Mouse (Mus musculus): ENCODE measurements around the gene Ugt1a1. TPM values are rescaled to one million over a fixed set of nuclear protein-coding genes. Genes with fewer than 3 reads are reported as not detected.
"Not testable (repeated sequence)": the region's sequence is repeated elsewhere in the genome, so short reads cannot be mapped to it uniquely, and the experiment has no call there.

The Ugt1a1 gene
- polyA plus RNA-seq (2016; fragmentation: Nextera tagmentation; extraction: Ambion mirVana) = not detected in 2 replicates

GRCm38 (mm10) chr1:88211812-88212211, at the start of gene Ugt1a1:
Gene Ugt1a1, plus strand, starts transcription at chr1:88211959.
- Histone ChIP-seq H3K27ac (replicated peaks) (no peak within 1 kb of the TSS), H3K36me3 (no peaks in the 10 kb centered on the region), H3K4me2 (replicated peaks) (no peak within 1 kb of the TSS), H3K9me3 (peaks cover 51% of the 10 kb centered on the region), H3K27me3 (peaks cover 4% of the 10 kb centered on the region; the same call in 1 of the 2 replicates), H3K4me3 (no peak within 1 kb of the TSS), H3K4me1 (no peaks in the 10 kb centered on the region), H3K9ac (replicated peaks) (no peak within 1 kb of the TSS)
- no peak for ATAC-seq (ENCODE audit: low FRiP score, low read depth)
- 67% methylated on average over 8 of the region's 8 CpGs for WGBS

- H3K4me1 ChIP-seq = no peaks in the 10 kb centered on the region
- no peaks in the 10 kb centered on the region for H3K9me3 ChIP-seq
- H3K4me3 ChIP-seq = no peak within 1 kb of the TSS
- no peak within 1 kb of the TSS for H3K9ac ChIP-seq (replicated peaks)
- 77% methylated on average over 5 of the region's 5 CpGs for WGBS
- no peak within 1 kb of the TSS for H3K4me2 ChIP-seq (replicated peaks)
- H3K36me3 ChIP-seq = no peaks in the 10 kb centered on the region
- no peak within 1 kb of the TSS for H3K27ac ChIP-seq (replicated peaks)
- ATAC-seq (ENCODE audit: low FRiP score, low read depth) = no peak
- H3K27me3 ChIP-seq = no peaks in the 10 kb centered on the region
Measured at GRCm38 (mm10) chr1:88165711-88166110, 46.0 kb upstream of the Ugt1a1 start, which contains the start of gene Ugt1a5. Gene Ugt1a5, plus strand, starts transcription at chr1:88166012.

GRCm38 (mm10) chr1:88172190-88172589, 39.6 kb upstream of the Ugt1a1 start:
- not testable (repeated sequence) for H3K4me3 ChIP-seq; H3K4me2 ChIP-seq (replicated peaks); H3K36me3 ChIP-seq; H3K9me3 ChIP-seq; H3K9ac ChIP-seq (replicated peaks); H3K4me1 ChIP-seq; H3K27me3 ChIP-seq; ATAC-seq (ENCODE audit: low FRiP score, low read depth); H3K27ac ChIP-seq (replicated peaks)
- 79% methylated on average over 6 of the region's 7 CpGs for WGBS

- Histone ChIP-seq H3K4me3 (no peak overlapping the region), H3K27me3 (no peaks in the 10 kb centered on the region), H3K9ac (replicated peaks) (no peak overlapping the region), H3K4me2 (replicated peaks) (no peak overlapping the region), H3K36me3 (no peaks in the 10 kb centered on the region), H3K9me3 (peaks cover 24% of the 10 kb centered on the region), H3K27ac (replicated peaks) (no peak overlapping the region), H3K4me1 (no peaks in the 10 kb centered on the region)
- WGBS = 88% methylated on average over 1 of the region's 1 CpGs
- no peak for ATAC-seq (ENCODE audit: low FRiP score, low read depth)
Measured at GRCm38 (mm10) chr1:88179657-88180056, 32.1 kb upstream of the Ugt1a1 start.

GRCm38 (mm10) chr1:88186325-88186935, 25.3 kb upstream of the Ugt1a1 start:
- Histone ChIP-seq H3K27me3 (no peaks in the 10 kb centered on the region), H3K4me2 (replicated peaks) (no peak overlapping the region), H3K27ac (replicated peaks) (no peak overlapping the region), H3K9me3 (no peaks in the 10 kb centered on the region), H3K36me3 (no peaks in the 10 kb centered on the region), H3K4me1 (no peaks in the 10 kb centered on the region), H3K9ac (replicated peaks) (no peak overlapping the region), H3K4me3 (no peak overlapping the region)
- 88% methylated on average over 5 of the region's 5 CpGs for WGBS
- no peak for ATAC-seq (ENCODE audit: low FRiP score, low read depth)

- ATAC-seq (ENCODE audit: low FRiP score, low read depth) = no peak
- H3K9ac ChIP-seq (replicated peaks) = no peak overlapping the region
- no peaks in the 10 kb centered on the region for H3K27me3 ChIP-seq
- H3K36me3 ChIP-seq = no peaks in the 10 kb centered on the region
- no peaks in the 10 kb centered on the region for H3K4me1 ChIP-seq
- WGBS = 58% methylated on average over 3 of the region's 3 CpGs
- H3K4me2 ChIP-seq (replicated peaks) = no peak overlapping the region
- no peaks in the 10 kb centered on the region for H3K9me3 ChIP-seq
- H3K4me3 ChIP-seq = no peak overlapping the region
- H3K27ac ChIP-seq (replicated peaks) = no peak overlapping the region
Measured at GRCm38 (mm10) chr1:88192136-88192535, 19.6 kb upstream of the Ugt1a1 start.

- H3K27ac ChIP-seq (replicated peaks) = no peak overlapping the region
- no peaks in the 10 kb centered on the region for H3K4me1 ChIP-seq
- H3K4me2 ChIP-seq (replicated peaks) = no peak overlapping the region
- H3K4me3 ChIP-seq = no peak overlapping the region
- H3K27me3 ChIP-seq = 0 out of 2 replicates have a peak, but pooled peaks cover 6% of the 10 kb centered on the region
- no peaks in the 10 kb centered on the region for H3K36me3 ChIP-seq
- no peak overlapping the region for H3K9ac ChIP-seq (replicated peaks)
- no peak for ATAC-seq (ENCODE audit: low FRiP score, low read depth)
- WGBS = 95% methylated on average over 1 of the region's 1 CpGs
- no peaks in the 10 kb centered on the region for H3K9me3 ChIP-seq
Measured at GRCm38 (mm10) chr1:88195687-88196086, 16.1 kb upstream of the Ugt1a1 start.

GRCm38 (mm10) chr1:88197443-88197842, 14.3 kb upstream of the Ugt1a1 start:
- no peak for ATAC-seq (ENCODE audit: low FRiP score, low read depth)
- Histone ChIP-seq H3K4me3 (no peak overlapping the region), H3K4me2 (replicated peaks) (no peak overlapping the region), H3K9ac (replicated peaks) (no peak overlapping the region), H3K4me1 (no peaks in the 10 kb centered on the region), H3K27ac (replicated peaks) (no peak overlapping the region), H3K27me3 (0 out of 2 replicates have a peak, but pooled peaks cover 6% of the 10 kb centered on the region), H3K36me3 (no peaks in the 10 kb centered on the region), H3K9me3 (no peaks in the 10 kb centered on the region)
- WGBS = 76% methylated on average over 3 of the region's 3 CpGs

GRCm38 (mm10) chr1:88199996-88200395, 11.8 kb upstream of the Ugt1a1 start:
- Histone ChIP-seq H3K9me3 (0 out of 2 replicates have a peak, but pooled peaks cover 7% of the 10 kb centered on the region), H3K4me1 (no peaks in the 10 kb centered on the region), H3K4me3 (no peak overlapping the region), H3K9ac (replicated peaks) (no peak overlapping the region), H3K27me3 (0 out of 2 replicates have a peak, but pooled peaks cover 6% of the 10 kb centered on the region), H3K36me3 (no peaks in the 10 kb centered on the region), H3K27ac (replicated peaks) (no peak overlapping the region), H3K4me2 (replicated peaks) (no peak overlapping the region)
- 80% methylated on average over 2 of the region's 2 CpGs for WGBS
- ATAC-seq (ENCODE audit: low FRiP score, low read depth) = no peak

GRCm38 (mm10) chr1:88200456-88200855, 11.3 kb upstream of the Ugt1a1 start, which contains the start of gene Ugt1a2:
Gene Ugt1a2, plus strand, starts transcription at chr1:88200601.
- ATAC-seq (ENCODE audit: low FRiP score, low read depth) = no peak
- Histone ChIP-seq H3K36me3 (no peaks in the 10 kb centered on the region), H3K9me3 (0 out of 2 replicates have a peak, but pooled peaks cover 7% of the 10 kb centered on the region), H3K9ac (replicated peaks) (no peak within 1 kb of the TSS), H3K4me2 (replicated peaks) (no peak within 1 kb of the TSS), H3K27me3 (0 out of 2 replicates have a peak, but pooled peaks cover 6% of the 10 kb centered on the region), H3K27ac (replicated peaks) (no peak within 1 kb of the TSS), H3K4me1 (no peaks in the 10 kb centered on the region), H3K4me3 (no peak within 1 kb of the TSS)
- WGBS = 87% methylated on average over 7 of the region's 7 CpGs

- Histone ChIP-seq H3K4me1 (no peaks in the 10 kb centered on the region), H3K36me3 (no peaks in the 10 kb centered on the region), H3K27ac (replicated peaks) (no peak within 1 kb of the TSS; the same call in 1 of the 2 replicates), H3K27me3 (peaks cover 4% of the 10 kb centered on the region; the same call in 1 of the 2 replicates), H3K4me3 (peak within 1 kb of the TSS; percentile 53), H3K4me2 (replicated peaks) (peak within 1 kb of the TSS; percentile 66), H3K9me3 (0 out of 2 replicates have a peak, but pooled peaks cover 7% of the 10 kb centered on the region), H3K9ac (replicated peaks) (peak within 1 kb of the TSS; percentile 62)
- peak; percentile 99 for ATAC-seq (ENCODE audit: low FRiP score, low read depth)
- 5% methylated on average over 62 of the region's 62 CpGs for WGBS
Measured at GRCm38 (mm10) chr1:88205294-88205922, 6.4 kb upstream of the Ugt1a1 start, which contains the start of gene Dnajb3. Gene Dnajb3, minus strand, starts transcription at chr1:88205782.

GRCm38 (mm10) chr1:88206843-88207479, 4.8 kb upstream of the Ugt1a1 start:
- Histone ChIP-seq H3K27me3 (peaks cover 4% of the 10 kb centered on the region; the same call in 1 of the 2 replicates), H3K27ac (replicated peaks) (no peak overlapping the region), H3K9ac (replicated peaks) (no peak overlapping the region), H3K36me3 (no peaks in the 10 kb centered on the region), H3K9me3 (peaks cover 14% of the 10 kb centered on the region), H3K4me2 (replicated peaks) (no peak overlapping the region), H3K4me3 (no peak overlapping the region), H3K4me1 (no peaks in the 10 kb centered on the region)
- 77% methylated on average over 2 of the region's 2 CpGs for WGBS
- no peak for ATAC-seq (ENCODE audit: low FRiP score, low read depth)
